Mouse (Mus musculus): ENCODE results near the gene Stk31.
"Not testable (repeated sequence)": the region's sequence is repeated elsewhere in the genome, so short reads cannot be mapped to it uniquely, and the experiment has no call there.

The Stk31 gene

DNA sequence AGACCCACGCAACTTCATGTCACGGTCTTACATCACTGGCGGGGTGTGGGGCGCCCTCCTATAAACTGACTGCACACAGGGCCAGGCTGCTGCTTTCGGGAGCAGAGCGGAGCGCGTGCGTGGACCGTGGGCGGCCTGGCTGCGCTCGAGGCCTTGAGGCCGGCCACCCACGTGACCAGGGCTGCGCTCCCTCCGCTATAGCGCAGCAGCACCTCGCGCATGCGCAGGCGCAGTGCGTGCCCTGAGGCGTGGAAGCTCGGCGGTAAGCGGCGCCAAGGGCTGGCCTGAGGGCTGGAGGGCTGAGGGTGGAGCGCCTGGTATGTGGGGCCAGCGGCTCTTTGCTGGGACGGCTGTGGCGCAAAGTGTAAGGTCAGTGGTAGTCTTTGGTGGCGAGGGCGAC is at the start of gene Stk31:
TSS of gene Stk31 (plus strand) at position 289 of the 400 bp plus-strand sequence.
- peak; percentile 41 for DNase-seq

- DNase-seq, result peak; percentile 73
Observed at GRCm38 (mm10) chr6:49349826-49350225, 45.6 kb upstream of the Stk31 start.

DNA sequence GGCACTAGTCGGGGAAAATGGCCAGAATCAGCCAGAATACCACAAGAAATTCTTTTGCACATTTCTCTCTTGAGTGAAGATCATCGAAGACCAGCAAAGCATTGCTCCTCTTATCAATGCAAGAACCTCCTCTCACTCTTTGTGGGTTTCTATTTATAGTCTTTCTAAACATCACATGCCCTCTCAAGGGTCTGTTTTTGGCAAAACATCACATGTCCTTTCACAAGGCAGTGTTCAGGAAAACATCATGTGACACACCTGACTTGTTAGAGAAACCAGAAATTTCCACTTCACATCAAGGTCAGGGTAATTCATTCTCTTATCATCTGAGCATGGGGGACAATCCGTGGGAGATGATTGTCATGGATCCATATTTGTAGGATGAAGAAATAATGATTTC is 40.8 kb upstream of the Stk31 start:
- DNase-seq, result no peak

DNA sequence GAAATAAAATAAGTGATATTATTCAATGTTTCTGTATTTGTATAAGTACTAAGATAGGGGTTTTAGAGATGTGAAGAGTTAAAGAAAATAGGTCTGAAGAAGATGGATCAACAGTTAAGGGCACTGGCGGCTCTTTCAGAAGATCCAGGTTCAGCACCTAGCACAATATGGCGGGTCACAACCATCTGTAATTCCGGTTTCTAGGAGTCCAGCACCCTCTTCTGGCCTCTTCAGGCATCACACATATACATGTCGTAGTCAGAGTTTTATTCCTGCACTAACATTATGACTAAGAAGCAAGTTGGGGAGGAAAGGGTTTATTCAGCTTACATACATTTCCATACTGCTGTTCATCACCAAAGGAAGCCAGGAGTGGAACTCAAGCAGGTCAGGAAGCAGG is 40.2 kb upstream of the Stk31 start:
- no peak for DNase-seq

DNA sequence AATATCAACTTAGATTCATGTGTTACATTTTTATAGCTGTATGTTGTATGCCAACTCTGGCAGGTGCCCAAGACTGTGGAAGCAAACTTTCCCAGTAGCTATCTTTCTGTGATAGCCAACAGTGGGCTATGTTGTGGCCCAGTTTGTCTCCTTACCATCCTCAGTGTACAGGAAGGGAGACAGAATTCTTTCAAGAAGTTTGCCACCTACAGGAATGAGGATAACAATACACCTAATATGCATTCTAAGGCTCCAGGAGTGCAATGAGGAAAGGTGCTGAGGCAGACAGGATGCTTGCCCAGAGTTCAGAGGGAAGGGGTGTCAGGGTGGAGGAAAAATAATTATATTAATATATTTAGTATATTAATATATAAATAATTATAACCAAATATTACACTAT is 35.0 kb upstream of the Stk31 start:
- DNase-seq, result no peak

- peak; percentile 97 for DNase-seq
Observed at GRCm38 (mm10) chr6:49367159-49368054, 28.0 kb upstream of the Stk31 start, which contains the start of gene Fam221a. TSS of gene Fam221a (plus strand) at chr6:49367739.

GRCm38 (mm10) chr6:49368212-49368611 is 27.2 kb upstream of the Stk31 start:
- DNase-seq, result no peak

DNA sequence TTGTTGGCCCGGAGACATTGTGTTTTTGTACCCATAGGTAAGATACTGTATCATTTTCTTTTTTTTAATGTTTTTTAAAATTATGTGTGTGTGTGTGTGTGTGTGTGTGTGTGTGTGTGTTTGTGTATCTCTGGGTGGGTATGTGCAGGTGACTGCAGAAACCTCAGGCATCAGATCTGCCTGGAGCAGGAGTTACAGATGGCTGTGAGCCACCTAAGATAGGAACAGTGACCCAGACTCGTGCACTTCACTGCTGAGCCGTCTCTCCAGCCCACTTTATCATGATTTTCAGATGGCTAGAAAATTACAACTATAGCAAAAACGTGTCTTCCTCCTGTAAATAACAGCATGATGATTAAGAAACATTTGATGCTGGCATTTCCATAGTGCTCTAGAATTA is 22.7 kb upstream of the Stk31 start:
- no peak for DNase-seq

DNA sequence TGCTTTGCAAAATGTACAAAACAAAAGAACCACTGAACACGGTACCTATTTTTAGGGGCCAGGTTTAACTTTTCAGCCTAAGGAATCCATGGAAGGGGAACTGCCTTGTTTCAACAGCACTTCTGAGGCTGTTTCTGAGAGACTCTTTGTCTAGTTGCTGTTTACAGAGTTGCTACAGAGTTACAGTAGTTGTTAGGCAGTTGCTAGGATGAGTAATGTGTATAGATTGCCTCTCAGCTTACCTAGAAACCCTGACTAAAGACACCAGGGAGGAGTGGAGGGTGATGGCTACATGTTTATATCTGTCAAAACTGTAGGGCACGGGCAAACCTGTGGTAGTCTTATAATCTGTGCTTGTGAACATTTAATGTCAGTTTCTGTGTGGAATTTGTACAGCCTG is 21.5 kb upstream of the Stk31 start:
- DNase-seq, result no peak

- no peak for DNase-seq
Observed at GRCm38 (mm10) chr6:49378328-49378727, 17.1 kb upstream of the Stk31 start.

- no peak for DNase-seq
Observed at GRCm38 (mm10) chr6:49394276-49394675, 1.1 kb upstream of the Stk31 start.

- DNase-seq, result peak; percentile 50
Observed at GRCm38 (mm10) chr6:49397466-49397865, 2.1 kb downstream of the Stk31 start.

DNA sequence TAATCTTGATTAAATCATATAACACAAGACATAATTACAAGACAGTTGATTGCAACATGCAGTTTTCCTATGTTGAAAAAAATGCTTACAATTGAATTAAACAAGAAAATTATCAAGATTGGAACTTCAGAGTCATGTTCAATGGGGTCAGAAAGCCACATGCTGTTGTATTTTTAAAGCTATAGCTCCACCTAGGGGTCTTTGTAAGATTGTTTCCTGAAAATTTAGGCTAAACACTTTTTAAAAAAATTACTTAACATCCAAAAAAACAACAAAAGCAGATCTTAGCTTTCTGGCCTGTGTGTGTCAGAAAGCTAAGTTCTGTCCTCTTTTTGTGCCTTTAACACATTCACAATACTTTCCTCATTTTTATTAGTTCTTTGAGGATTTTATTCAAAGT is 3.0 kb downstream of the Stk31 start:
- DNase-seq, result peak; percentile 13

DNA sequence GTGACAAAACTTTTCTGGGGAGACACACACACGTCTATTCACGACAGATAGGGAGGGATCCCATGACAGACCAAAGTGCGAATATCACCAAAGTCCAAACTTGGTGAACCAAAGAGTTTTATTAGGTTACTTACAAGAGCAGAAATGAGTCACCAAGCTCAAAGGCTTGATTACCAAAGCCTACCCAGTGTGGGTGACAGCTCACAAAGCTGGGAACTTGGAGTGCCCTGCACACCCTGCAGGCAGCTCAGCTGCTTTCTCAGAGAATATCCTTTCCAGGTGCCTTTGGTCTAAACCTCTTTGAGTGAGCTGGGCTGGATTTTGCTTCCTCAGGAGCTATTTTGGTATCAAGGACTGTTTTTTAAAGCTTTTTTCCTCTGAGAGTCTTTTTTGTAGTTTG is 15.4 kb downstream of the Stk31 start:
- DNase-seq, result no peak

- not testable (repeated sequence) for DNase-seq
Observed at GRCm38 (mm10) chr6:49412967-49413366, 17.6 kb downstream of the Stk31 start.

- no peak for DNase-seq
Observed at GRCm38 (mm10) chr6:49415971-49416370, 20.6 kb downstream of the Stk31 start.

GRCm38 (mm10) chr6:49437306-49437705 is 41.9 kb downstream of the Stk31 start:
- DNase-seq, result no peak

- no peak for DNase-seq
Observed at GRCm38 (mm10) chr6:49458112-49458511, 62.7 kb downstream of the Stk31 start.

GRCm38 (mm10) chr6:49483205-49483604 is 87.8 kb downstream of the Stk31 start:
- DNase-seq, result no peak

- no peak for DNase-seq
Observed at GRCm38 (mm10) chr6:49491526-49491925, 96.1 kb downstream of the Stk31 start.

DNA sequence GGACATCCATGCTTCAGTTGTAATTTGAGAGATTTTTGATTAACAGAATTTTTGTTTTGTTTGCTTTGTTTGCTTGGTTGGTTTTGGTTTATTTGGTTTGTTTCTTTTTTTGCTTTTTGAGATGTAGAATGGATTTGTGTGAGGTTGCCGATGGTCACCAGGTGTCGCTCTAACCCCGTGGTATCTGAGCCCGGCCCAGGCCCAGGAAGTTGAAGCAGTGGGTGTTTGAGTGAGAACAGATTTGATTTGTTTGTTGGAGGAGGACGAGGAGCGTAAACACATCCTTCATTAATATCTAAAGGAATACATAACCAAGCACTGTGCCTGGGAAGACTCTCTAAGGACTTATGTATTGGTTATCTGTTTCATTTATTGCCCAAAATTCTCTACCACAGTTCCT is 123.6 kb downstream of the Stk31 start:
- DNase-seq, result peak; percentile 72

All from lung, postnatal 10 days (tissue).